Mouse (Mus musculus) forebrain, embryonic 12.5 days (tissue): ENCODE measurements around the gene Smarcc2. TPM values are rescaled to one million over a fixed set of nuclear protein-coding genes. Genes with fewer than 3 reads are reported as not detected.

Experiments
- ATAC-seq: fragments of 200-750 bp; cut with Nextera tagmentation; 2 replicates; pipeline ENCODE4 v1.8.0; 2017; ENCODE audit warnings: moderate TSS enrichment; ENCODE audit not compliant: low FRiP score
- H3K27ac ChIP-seq: fragments of 300-500 bp; sonication (generic); 2 replicates; pipeline ENCODE4 v1.5.1; 2016; ENCODE audit warnings: mild to moderate bottlenecking
- H3K27me3 ChIP-seq: fragments of 300-500 bp; sonication (generic); 2 replicates; pipeline ENCODE4 v1.6.1; 2016; ENCODE audit warnings: mild to moderate bottlenecking
- H3K36me3 ChIP-seq: fragments of 300-500 bp; sonication (generic); replicated peaks from 2 replicates; pipeline ENCODE4 v1.6.1; 2016; ENCODE audit warnings: mild to moderate bottlenecking
- H3K4me1 ChIP-seq: fragments of 300-500 bp; sonication (generic); 2 replicates; pipeline ENCODE4 v1.6.1; 2016
- H3K4me2 ChIP-seq: fragments of 300-500 bp; sonication (generic); 2 replicates; pipeline ENCODE4 v1.6.1; 2016; ENCODE audit warnings: mild to moderate bottlenecking, moderate library complexity
- H3K4me3 ChIP-seq: fragments of 300-500 bp; sonication (generic); replicated peaks from 2 replicates; pipeline ENCODE4 v1.5.1; 2016; ENCODE audit warnings: mild to moderate bottlenecking
- H3K9ac ChIP-seq: fragments of 300-500 bp; sonication (generic); 2 replicates; pipeline ENCODE4 v1.6.1; 2016; ENCODE audit warnings: mild to moderate bottlenecking
- H3K9me3 ChIP-seq: fragments of 300-500 bp; sonication (generic); 2 replicates; pipeline ENCODE4 v1.6.1; 2016
- WGBS: fragments of 180-500 bp; shearing (Covaris S2); methylation state at CpG from one replicate; pipeline ENCODE4 v1.1.7; 2016; 5-methylcytosine and 5-hydroxymethylcytosine counted together
- polyA plus RNA-seq: library from polyadenylated mRNA; unstranded; fragments of >200 nt; fragmentation: Nextera tagmentation; extraction: Ambion mirVana; gene quantifications from 2 replicates; pipeline ENCODE4 v1.2.1, GENCODE M21; 2016

Gene Smarcc2
- polyA plus RNA-seq, 1 experiment from 2014 or later: 189 TPM

GRCm38 (mm10) chr10:128510301-128510700 is 51.3 kb downstream of the Smarcc2 start:
- Histone ChIP-seq H3K27me3 (peaks cover 5% of the 10 kb centered on the region), H3K27ac (no peak overlapping the region), H3K4me2 (no peak overlapping the region), H3K9me3 (no peaks in the 10 kb centered on the region), H3K4me3 (no peak overlapping the region), H3K4me1 (no peaks in the 10 kb centered on the region), H3K36me3 (peaks cover 4% of the 10 kb centered on the region; the same call in 1 of the 2 replicates), H3K9ac (no peak overlapping the region)
- WGBS: 89% methylated on average over 11 of the region's 11 CpGs
- no peak for ATAC-seq

GRCm38 (mm10) chr10:128511189-128511588 is 52.1 kb downstream of the Smarcc2 start:
- Histone ChIP-seq H3K36me3 (no peaks in the 10 kb centered on the region; the same call in 1 of the 2 replicates), H3K4me3 (no peak overlapping the region), H3K4me1 (no peaks in the 10 kb centered on the region), H3K9me3 (no peaks in the 10 kb centered on the region), H3K4me2 (no peak overlapping the region), H3K9ac (no peak overlapping the region), H3K27me3 (peaks cover 14% of the 10 kb centered on the region), H3K27ac (no peak overlapping the region)
- no peak for ATAC-seq
- 90% methylated on average over 9 of the region's 9 CpGs for WGBS

GRCm38 (mm10) chr10:128511761-128512160 is 52.7 kb downstream of the Smarcc2 start:
- Histone ChIP-seq H3K27ac (no peak overlapping the region), H3K9ac (no peak overlapping the region), H3K36me3 (no peaks in the 10 kb centered on the region; the same call in 1 of the 2 replicates), H3K4me1 (no peaks in the 10 kb centered on the region), H3K27me3 (peaks cover 20% of the 10 kb centered on the region), H3K9me3 (no peaks in the 10 kb centered on the region), H3K4me2 (no peak overlapping the region), H3K4me3 (no peak overlapping the region)
- no peak for ATAC-seq
- WGBS: 83% methylated on average over 12 of the region's 12 CpGs

GRCm38 (mm10) chr10:128515044-128515443 is 56.0 kb downstream of the Smarcc2 start:
- WGBS: 82% methylated on average over 4 of the region's 4 CpGs

GRCm38 (mm10) chr10:128516029-128516428 is 57.0 kb downstream of the Smarcc2 start:
- H3K9me3 ChIP-seq: no peaks in the 10 kb centered on the region
- WGBS: 16% methylated on average over 20 of the region's 20 CpGs
- H3K4me2 ChIP-seq: 0 out of 2 replicates have a peak overlapping the region, but pooled peaks have one; percentile 0
- H3K27ac ChIP-seq: no peak overlapping the region
- ATAC-seq: no peak
- H3K36me3 ChIP-seq: no peaks in the 10 kb centered on the region; the same call in 1 of the 2 replicates
- H3K4me3 ChIP-seq: no peak overlapping the region
- H3K9ac ChIP-seq: no peak overlapping the region
- H3K4me1 ChIP-seq: no peaks in the 10 kb centered on the region
- peaks cover 51% of the 10 kb centered on the region for H3K27me3 ChIP-seq

More at GRCm38 (mm10) chr10:128515044-128515443, 56.0 kb downstream of the Smarcc2 start:
- no peaks in the 10 kb centered on the region for H3K9me3 ChIP-seq
- H3K4me2 ChIP-seq: no peak overlapping the region
- H3K27me3 ChIP-seq: peaks cover 44% of the 10 kb centered on the region
- H3K27ac ChIP-seq: no peak overlapping the region
- no peaks in the 10 kb centered on the region; the same call in 1 of the 2 replicates for H3K36me3 ChIP-seq
- no peaks in the 10 kb centered on the region for H3K4me1 ChIP-seq
- no peak overlapping the region for H3K4me3 ChIP-seq
- no peak for ATAC-seq
- H3K9ac ChIP-seq: no peak overlapping the region

- 18% methylated on average over 6 of the region's 6 CpGs for WGBS
- H3K36me3 ChIP-seq: no peaks in the 10 kb centered on the region; the same call in 1 of the 2 replicates
- no peak overlapping the region for H3K27ac ChIP-seq
- no peak overlapping the region for H3K4me3 ChIP-seq
- H3K9me3 ChIP-seq: no peaks in the 10 kb centered on the region
- ATAC-seq: no peak
- H3K4me1 ChIP-seq: no peaks in the 10 kb centered on the region
- H3K27me3 ChIP-seq: peaks cover 56% of the 10 kb centered on the region
- H3K4me2 ChIP-seq: no peak overlapping the region
- no peak overlapping the region for H3K9ac ChIP-seq
Observed at GRCm38 (mm10) chr10:128516677-128517076, 57.6 kb downstream of the Smarcc2 start.

GRCm38 (mm10) chr10:128518833-128519232 is 59.8 kb downstream of the Smarcc2 start:
- Histone ChIP-seq H3K36me3 (no peaks in the 10 kb centered on the region), H3K4me1 (peaks cover under 1% of the 10 kb centered on the region; the same call in 1 of the 2 replicates), H3K27ac (no peak overlapping the region), H3K9ac (no peak overlapping the region), H3K27me3 (peaks cover 76% of the 10 kb centered on the region), H3K9me3 (no peaks in the 10 kb centered on the region), H3K4me3 (no peak overlapping the region), H3K4me2 (no peak overlapping the region)
- ATAC-seq: no peak
- WGBS: 71% methylated on average over 7 of the region's 7 CpGs

GRCm38 (mm10) chr10:128520591-128520990 is 61.5 kb downstream of the Smarcc2 start:
- WGBS: 88% methylated on average over 16 of the region's 16 CpGs
- Histone ChIP-seq H3K4me1 (peaks cover 19% of the 10 kb centered on the region), H3K4me2 (no peak overlapping the region), H3K9me3 (no peaks in the 10 kb centered on the region), H3K36me3 (no peaks in the 10 kb centered on the region), H3K4me3 (no peak overlapping the region), H3K9ac (no peak overlapping the region), H3K27me3 (peaks cover 79% of the 10 kb centered on the region), H3K27ac (no peak overlapping the region)
- no peak for ATAC-seq

- 69% methylated on average over 6 of the region's 6 CpGs for WGBS
Observed at GRCm38 (mm10) chr10:128522351-128522750, 63.3 kb downstream of the Smarcc2 start.

GRCm38 (mm10) chr10:128524111-128524731 is 65.2 kb downstream of the Smarcc2 start:
- Histone ChIP-seq H3K27me3 (peaks cover 68% of the 10 kb centered on the region), H3K27ac (no peak overlapping the region), H3K4me2 (peak overlapping the region; percentile 100), H3K4me3 (peak overlapping the region; percentile 66), H3K9ac (peak overlapping the region; percentile 75), H3K36me3 (no peaks in the 10 kb centered on the region), H3K9me3 (no peaks in the 10 kb centered on the region), H3K4me1 (peaks cover 25% of the 10 kb centered on the region)
- no peak for ATAC-seq
- 8% methylated on average over 11 of the region's 11 CpGs for WGBS

More at GRCm38 (mm10) chr10:128522351-128522750, 63.3 kb downstream of the Smarcc2 start:
- no peak for ATAC-seq
- Histone ChIP-seq H3K36me3 (no peaks in the 10 kb centered on the region), H3K27ac (no peak overlapping the region), H3K4me3 (no peak overlapping the region), H3K4me1 (peaks cover 25% of the 10 kb centered on the region), H3K4me2 (no peak overlapping the region), H3K9me3 (no peaks in the 10 kb centered on the region), H3K9ac (no peak overlapping the region), H3K27me3 (peaks cover 73% of the 10 kb centered on the region)

- H3K9ac ChIP-seq: peak overlapping the region; percentile 75
- peak overlapping the region; percentile 50 for H3K27ac ChIP-seq
- peaks cover 25% of the 10 kb centered on the region for H3K4me1 ChIP-seq
- under 1% methylated on average over 58 of the region's 58 CpGs for WGBS
- ATAC-seq: peak; percentile 47
- H3K27me3 ChIP-seq: peaks cover 72% of the 10 kb centered on the region
- H3K36me3 ChIP-seq: no peaks in the 10 kb centered on the region
- no peaks in the 10 kb centered on the region for H3K9me3 ChIP-seq
- peak overlapping the region; percentile 66 for H3K4me3 ChIP-seq
- H3K4me2 ChIP-seq: peak overlapping the region; percentile 100
Observed at GRCm38 (mm10) chr10:128524732-128525662, 65.9 kb downstream of the Smarcc2 start.

- H3K4me2 ChIP-seq: peak within 1 kb of the TSS; percentile 100
- H3K9me3 ChIP-seq: no peaks in the 10 kb centered on the region
- peak; percentile 96 for ATAC-seq
- H3K4me1 ChIP-seq: peaks cover 25% of the 10 kb centered on the region
- no peaks in the 10 kb centered on the region for H3K36me3 ChIP-seq
- under 1% methylated on average over 37 of the region's 37 CpGs for WGBS
- peak within 1 kb of the TSS; percentile 75 for H3K9ac ChIP-seq
- H3K27ac ChIP-seq: peak within 1 kb of the TSS; percentile 50
- peak within 1 kb of the TSS; percentile 66 for H3K4me3 ChIP-seq
- peaks cover 68% of the 10 kb centered on the region for H3K27me3 ChIP-seq
Observed at GRCm38 (mm10) chr10:128525671-128526308, 66.7 kb downstream of the Smarcc2 start, which contains the start of gene Esyt1. Gene Esyt1 (minus strand): TSS chr10:128525871.
